Mouse (Mus musculus) right cerebral cortex, adult 18-20 months (tissue): ENCODE measurements around the gene Cmtm1.
"Not testable (repeated sequence)": the region's sequence is repeated elsewhere in the genome, so short reads cannot be mapped to it uniquely, and the experiment has no call there.

Experiments used
- DNase-seq: peaks from one replicate; pipeline ENCODE4 v3.0.0; 2022; ENCODE audit warnings: mixed read lengths

Cmtm1 gene

GRCm38 (mm10) chr8:104313311-104313710 lies 3.4 kb upstream of the Cmtm1 start:
- peak; percentile 7 for DNase-seq

- DNase-seq = not testable (repeated sequence)
These were observed 2.1 kb upstream of the Cmtm1 start for GRCm38 (mm10) chr8:104312023-104312422.

DNA sequence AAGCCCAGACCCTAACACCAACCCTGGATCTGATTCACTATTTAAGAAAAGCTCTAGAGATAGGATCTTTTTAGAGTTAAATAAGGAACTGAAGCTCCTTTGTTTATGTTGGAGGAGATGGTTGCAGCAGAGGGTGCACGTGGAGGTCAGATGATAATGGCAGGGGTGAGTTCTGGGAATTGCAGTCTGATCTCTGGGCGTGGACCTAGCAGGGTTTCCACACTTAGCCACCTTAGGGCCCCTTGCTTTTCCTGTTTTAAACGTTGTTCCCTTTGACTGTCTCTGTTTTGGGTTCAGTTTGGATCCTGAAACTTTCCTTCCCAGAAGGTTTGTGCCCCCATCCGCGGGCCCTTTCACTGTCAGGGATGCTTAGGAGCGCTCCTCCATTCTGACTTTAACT lies 1.6 kb downstream of the Cmtm1 start:
- not testable (repeated sequence) for DNase-seq

DNA sequence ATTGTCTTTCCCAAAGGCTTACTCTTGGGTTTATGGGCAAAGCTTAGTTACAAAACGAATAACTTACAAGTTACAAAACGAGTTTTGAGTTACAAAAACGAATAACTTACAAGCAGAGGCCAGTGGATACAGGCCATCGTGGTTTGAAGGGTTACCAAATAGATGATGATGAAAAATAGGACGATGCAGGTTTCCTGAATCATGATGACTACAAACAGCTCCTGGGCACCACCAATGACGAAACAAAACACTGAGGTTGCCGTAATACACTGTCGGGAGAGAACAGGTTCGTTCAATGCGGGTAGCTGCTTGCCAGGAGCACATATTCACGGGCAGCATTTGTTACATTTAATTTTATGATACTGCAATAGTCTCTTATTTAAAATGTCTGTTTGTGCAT lies 5.0 kb downstream of the Cmtm1 start:
- no peak for DNase-seq

GRCm38 (mm10) chr8:104302536-104302935 lies 7.4 kb downstream of the Cmtm1 start:
- not testable (repeated sequence) for DNase-seq

- DNase-seq = not testable (repeated sequence)
These were observed 8.4 kb downstream of the Cmtm1 start for GRCm38 (mm10) chr8:104301577-104301976.

- no peak for DNase-seq
These were observed 15.5 kb downstream of the Cmtm1 start for GRCm38 (mm10) chr8:104294396-104294795.

GRCm38 (mm10) chr8:104293081-104293480 lies 16.9 kb downstream of the Cmtm1 start, which contains the start of gene Cmtm2a:
TSS of gene Cmtm2a (minus strand) at chr8:104293181.
- not testable (repeated sequence) for DNase-seq

- DNase-seq = no peak
These were observed 41.0 kb downstream of the Cmtm1 start for GRCm38 (mm10) chr8:104268937-104269440.

DNA sequence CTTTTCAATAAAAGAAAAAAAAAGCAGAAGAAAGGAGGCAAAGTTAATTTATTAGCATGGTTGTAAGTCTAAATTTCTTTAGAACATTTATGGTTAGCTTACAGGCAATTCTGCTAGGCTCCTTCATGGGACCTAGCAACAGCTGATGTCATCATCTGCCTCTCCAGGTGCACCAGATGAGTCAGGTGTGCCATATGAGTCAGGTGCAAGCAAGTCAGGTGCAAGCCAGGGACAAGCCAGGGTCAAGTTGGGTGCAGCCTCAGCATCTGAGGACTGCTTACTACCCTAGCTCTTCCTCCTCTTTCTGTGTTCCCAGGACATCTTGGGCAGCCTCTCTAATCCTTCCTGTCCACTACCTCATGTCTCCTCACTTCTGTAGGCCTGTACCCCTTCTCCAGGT lies 41.6 kb downstream of the Cmtm1 start:
- DNase-seq = no peak

DNA sequence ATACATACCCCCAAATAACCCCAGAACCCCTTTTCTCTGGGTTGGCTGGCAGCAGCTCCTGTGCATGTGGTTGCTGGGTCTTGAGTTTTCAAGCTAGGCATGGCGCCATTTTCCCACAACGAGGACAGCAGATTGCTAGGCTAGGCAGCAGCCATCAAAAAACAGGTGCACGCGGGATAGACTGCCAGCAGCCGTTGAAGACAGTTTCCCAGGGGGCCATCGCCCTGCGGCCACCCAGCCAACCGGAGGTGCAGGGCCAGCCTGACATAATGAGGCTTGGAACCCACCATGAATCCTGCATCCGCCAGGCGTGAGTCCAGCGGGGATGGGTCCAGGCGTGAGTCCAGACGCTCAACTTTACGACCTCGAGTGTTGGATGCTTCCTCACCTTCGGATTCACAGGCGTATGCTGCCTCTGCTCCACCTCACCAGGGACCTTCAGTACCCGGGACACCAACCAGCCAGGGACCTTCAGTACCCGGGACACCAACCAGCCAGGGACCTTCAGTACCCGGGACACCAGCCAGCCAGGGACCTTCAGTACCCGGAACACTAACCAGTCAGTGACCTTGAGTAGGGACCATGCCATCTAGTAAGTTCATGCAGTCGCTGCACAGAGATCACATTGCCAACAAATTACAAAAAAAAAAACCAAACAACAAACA lies 45.5 kb downstream of the Cmtm1 start:
- not testable (repeated sequence) for DNase-seq

DNA sequence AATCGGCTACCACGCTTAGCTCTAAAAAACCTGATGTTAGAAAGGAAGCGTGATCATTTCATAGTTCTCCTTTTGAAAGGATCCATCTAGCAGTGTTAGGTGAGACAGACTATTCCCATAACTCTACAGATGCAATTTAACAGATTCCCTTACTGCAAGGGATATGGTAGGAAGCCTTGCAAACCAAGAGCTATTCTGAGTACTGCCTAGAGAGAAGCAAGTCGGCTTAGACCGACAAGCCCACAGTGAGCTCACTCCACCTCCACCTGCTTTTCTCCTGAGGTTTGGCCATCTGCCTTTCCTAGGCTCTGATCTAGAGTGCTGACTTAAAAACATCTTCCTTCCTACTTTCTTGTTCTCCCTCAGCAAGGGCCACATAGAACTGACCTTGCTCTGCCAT lies 48.1 kb downstream of the Cmtm1 start:
- not testable (repeated sequence) for DNase-seq

DNA sequence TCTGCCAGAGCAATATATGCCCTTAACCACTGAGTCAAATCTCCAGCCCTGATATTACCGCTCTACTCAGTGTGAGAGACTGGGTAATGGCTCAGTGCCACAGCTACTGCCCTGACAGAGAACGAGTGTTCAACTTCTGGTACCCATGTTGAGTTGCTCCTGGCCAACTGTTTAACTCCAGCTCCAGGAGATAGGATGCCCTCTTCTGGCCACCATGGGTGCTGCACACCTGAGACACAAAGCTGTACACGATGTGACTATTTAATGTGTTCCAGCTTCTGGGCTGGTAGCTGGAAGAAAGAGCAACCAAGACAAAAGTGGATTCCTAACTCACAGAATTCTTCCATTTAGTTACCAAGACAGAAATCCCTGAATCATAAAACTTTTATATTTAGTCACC lies 56.9 kb downstream of the Cmtm1 start:
- DNase-seq = no peak

- DNase-seq = no peak
These were observed 58.5 kb downstream of the Cmtm1 start for GRCm38 (mm10) chr8:104251461-104251860.

- DNase-seq = peak; percentile 79
These were observed 59.2 kb downstream of the Cmtm1 start, which contains the start of gene Cklf for GRCm38 (mm10) chr8:104250439-104251367. TSS of gene Cklf (plus strand) at chr8:104250861.

- no peak for DNase-seq
These were observed 60.4 kb downstream of the Cmtm1 start for GRCm38 (mm10) chr8:104249442-104249996.

DNA sequence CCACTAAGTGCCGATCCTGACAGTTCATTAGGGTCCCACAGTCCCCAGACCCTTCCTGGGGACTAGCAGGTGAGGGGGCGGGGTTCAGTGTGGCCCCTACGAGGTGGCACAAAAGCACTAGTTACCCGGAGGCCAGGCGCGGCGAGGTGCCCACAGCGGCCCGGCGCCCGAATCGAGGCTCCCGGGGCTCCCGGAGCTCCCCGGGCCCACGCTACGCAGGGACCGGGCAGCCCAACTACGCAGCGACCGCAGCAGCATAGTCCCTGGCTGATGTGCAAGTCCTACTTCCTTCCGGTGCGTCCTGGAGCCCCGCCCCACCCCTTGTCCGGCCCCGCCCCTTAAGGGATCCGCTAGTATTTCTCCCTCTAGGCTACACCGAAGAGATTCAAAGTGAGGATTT lies 61.7 kb downstream of the Cmtm1 start, which contains the start of gene Tk2:
TSS of gene Tk2 (minus strand) at position 283 of the 400 bp plus-strand sequence.
- DNase-seq = peak; percentile 82

GRCm38 (mm10) chr8:104247908-104248275 lies 62.1 kb downstream of the Cmtm1 start:
- DNase-seq = no peak

DNA sequence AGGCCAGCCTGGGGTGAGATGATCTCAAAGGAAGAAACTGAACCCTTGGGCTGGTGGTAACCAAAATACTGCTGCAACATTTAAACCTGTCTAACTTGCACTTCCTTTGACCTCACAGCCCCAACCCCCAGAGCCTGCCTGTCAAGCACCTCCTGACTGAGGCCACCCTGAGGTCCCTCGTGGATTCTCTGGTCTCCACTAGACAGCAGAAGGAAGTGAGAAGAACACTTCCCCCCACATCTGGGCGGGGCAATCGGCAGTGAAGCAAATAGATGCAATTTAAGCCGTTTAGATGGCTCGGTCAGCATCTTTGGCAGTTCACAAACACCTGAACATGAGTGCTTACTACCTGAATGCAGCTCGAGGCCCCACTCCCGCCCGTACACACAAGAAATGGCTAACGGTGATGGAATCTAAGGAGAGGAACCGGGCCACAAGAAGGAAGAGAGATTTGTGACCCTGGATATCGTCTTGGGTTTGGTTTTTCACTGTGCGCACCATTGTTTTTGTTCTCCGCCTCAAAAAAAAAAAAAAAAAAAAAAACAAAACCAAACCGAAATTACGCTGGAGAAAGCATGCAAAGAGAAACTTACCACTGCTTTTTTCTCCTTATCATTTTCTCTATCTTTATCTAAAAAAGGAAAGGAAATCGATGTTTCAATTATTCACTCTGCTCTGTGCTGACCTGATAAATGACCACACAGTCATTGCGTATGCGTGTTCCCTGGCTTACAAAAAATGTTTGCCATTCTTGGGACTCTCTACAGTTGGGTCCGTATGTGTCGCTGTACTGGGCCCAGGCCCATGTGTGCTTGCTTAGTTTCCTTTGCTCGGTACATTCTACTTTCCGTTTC lies 62.7 kb downstream of the Cmtm1 start:
- no peak for DNase-seq

GRCm38 (mm10) chr8:104246621-104247020 lies 63.3 kb downstream of the Cmtm1 start:
- no peak for DNase-seq
